Mouse (Mus musculus) neural tube, embryonic 13.5 days (tissue): ENCODE data around the gene Lsmem1. TPM values are rescaled to one million over a fixed set of nuclear protein-coding genes. Genes with fewer than 3 reads are reported as not detected.

Experiments
- ATAC-seq: fragments of 200-750 bp; cut with Nextera tagmentation; 2 replicates; pipeline ENCODE4 v1.8.0; 2017; ENCODE audit warnings: low read depth, mild to moderate bottlenecking, moderate TSS enrichment, moderate library complexity
- H3K27ac ChIP-seq: fragments of 300-500 bp; sonication (generic); replicated peaks from 2 replicates; pipeline ENCODE4 v1.5.1; 2015; ENCODE audit warnings: moderate library complexity, mild to moderate bottlenecking, inconsistent platforms
- H3K27me3 ChIP-seq: fragments of 300-500 bp; sonication (generic); 2 replicates; pipeline ENCODE4 v1.6.1; 2015; ENCODE audit warnings: mild to moderate bottlenecking, inconsistent platforms
- H3K36me3 ChIP-seq: fragments of 300-500 bp; sonication (generic); 2 replicates; pipeline ENCODE4 v1.6.1; 2015; ENCODE audit warnings: mild to moderate bottlenecking, inconsistent platforms
- H3K4me1 ChIP-seq: fragments of 300-500 bp; sonication (generic); replicated peaks from 2 replicates; pipeline ENCODE4 v1.6.1; 2015; ENCODE audit warnings: inconsistent platforms
- H3K4me2 ChIP-seq: fragments of 300-500 bp; sonication (generic); 2 replicates; pipeline ENCODE4 v1.6.1; 2015; ENCODE audit warnings: inconsistent platforms, mild to moderate bottlenecking, moderate library complexity
- H3K4me3 ChIP-seq: fragments of 300-500 bp; sonication (generic); 2 replicates; pipeline ENCODE4 v1.5.1; 2015; ENCODE audit warnings: mild to moderate bottlenecking, inconsistent platforms
- H3K9ac ChIP-seq: fragments of 300-500 bp; sonication (generic); 2 replicates; pipeline ENCODE4 v1.6.1; 2015; ENCODE audit warnings: moderate library complexity, mild to moderate bottlenecking, inconsistent platforms
- H3K9me3 ChIP-seq: fragments of 300-500 bp; sonication (generic); 2 replicates; pipeline ENCODE4 v1.6.1; 2016; ENCODE audit warnings: inconsistent platforms
- WGBS: fragments of 180-500 bp; shearing (Covaris S2); methylation state at CpG from one replicate; pipeline ENCODE4 v1.1.7; 2015; 5-methylcytosine and 5-hydroxymethylcytosine counted together
- polyA plus RNA-seq: library from polyadenylated mRNA; unstranded; fragments of >200 nt; fragmentation: Nextera tagmentation; extraction: Ambion mirVana; gene quantifications from 2 replicates; pipeline ENCODE4 v1.2.1, GENCODE M21; 2015

Gene Lsmem1
- polyA plus RNA-seq, 1 experiment from 2014 or later, result 0.15 TPM

DNA sequence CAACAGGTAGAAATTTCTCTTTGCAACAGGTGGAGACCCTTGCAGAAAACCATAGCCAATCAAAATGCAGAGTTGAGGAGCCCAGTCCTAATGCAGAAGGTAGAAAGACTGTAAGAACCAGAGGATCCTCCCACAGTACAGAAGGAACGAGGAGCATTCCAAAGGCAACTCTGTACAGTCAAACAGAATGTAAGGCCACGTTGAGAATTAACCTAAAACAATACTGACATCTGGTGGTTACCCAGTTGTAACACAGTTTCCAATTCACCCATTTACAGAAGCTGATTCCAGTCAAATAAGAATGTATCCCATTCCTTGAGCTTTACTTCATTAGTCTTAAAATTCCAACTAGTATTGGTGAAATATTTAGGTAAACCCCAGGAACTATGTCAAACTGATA is 34.7 kb downstream of the Lsmem1 start:
- no peak for ATAC-seq
- no peaks in the 10 kb centered on the region for H3K4me1 ChIP-seq
- WGBS, result 3% methylated on average over 2 of the region's 2 CpGs
- no peak overlapping the region for H3K4me3 ChIP-seq
- no peak overlapping the region for H3K4me2 ChIP-seq
- H3K27ac ChIP-seq, result no peak overlapping the region
- no peaks in the 10 kb centered on the region for H3K27me3 ChIP-seq
- no peak overlapping the region for H3K9ac ChIP-seq
- no peaks in the 10 kb centered on the region for H3K9me3 ChIP-seq
- H3K36me3 ChIP-seq, result no peaks in the 10 kb centered on the region

DNA sequence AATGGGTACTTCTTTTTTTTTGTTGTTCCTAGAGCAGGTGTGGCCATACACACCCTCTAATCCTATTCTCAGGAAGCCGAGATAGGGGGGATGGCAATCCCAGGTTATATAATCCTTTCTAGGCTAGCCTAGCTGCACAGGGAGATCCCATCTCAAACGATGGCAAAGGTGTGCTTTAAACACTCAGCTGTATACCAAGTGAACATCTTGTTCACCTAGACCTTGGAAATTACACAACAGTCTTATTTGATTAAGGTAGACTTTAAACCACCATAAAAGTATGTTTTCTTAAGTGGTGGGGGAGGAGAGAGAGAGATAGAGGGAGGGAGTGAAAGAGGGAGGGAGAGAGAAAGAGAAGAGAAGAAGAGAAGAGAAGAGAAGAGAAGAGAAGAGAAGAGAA is 38.5 kb downstream of the Lsmem1 start:
- Histone ChIP-seq H3K4me2 (no peak overlapping the region), H3K36me3 (no peaks in the 10 kb centered on the region), H3K9ac (no peak overlapping the region), H3K9me3 (no peaks in the 10 kb centered on the region), H3K27ac (no peak overlapping the region), H3K4me1 (no peaks in the 10 kb centered on the region), H3K4me3 (no peak overlapping the region), H3K27me3 (no peaks in the 10 kb centered on the region)
- no peak for ATAC-seq
- 80% methylated on average over 2 of the region's 2 CpGs for WGBS

DNA sequence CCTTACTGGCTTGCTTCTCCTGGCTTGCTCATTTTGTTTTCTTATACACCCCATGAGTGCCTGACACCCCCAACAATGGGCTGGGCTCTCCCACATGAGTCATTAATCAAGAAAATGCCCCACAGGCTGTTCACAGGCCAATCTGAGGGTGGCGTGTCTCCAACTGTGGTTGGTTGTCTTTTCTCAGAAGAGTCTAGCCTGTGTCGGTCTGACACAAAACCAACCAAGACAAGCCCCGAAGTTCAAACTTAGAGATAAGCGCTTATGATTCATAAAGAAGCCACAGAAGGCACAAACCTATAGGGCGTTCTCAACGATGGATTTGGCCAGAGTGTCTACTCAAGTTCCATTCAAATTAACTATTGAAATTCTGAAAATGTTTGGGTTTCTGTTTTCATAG is 45.1 kb downstream of the Lsmem1 start:
- 89% methylated on average over 6 of the region's 6 CpGs for WGBS
- no peaks in the 10 kb centered on the region for H3K27me3 ChIP-seq
- H3K36me3 ChIP-seq, result no peaks in the 10 kb centered on the region
- no peaks in the 10 kb centered on the region for H3K4me1 ChIP-seq
- no peak for ATAC-seq
- H3K4me3 ChIP-seq, result no peak overlapping the region
- no peaks in the 10 kb centered on the region for H3K9me3 ChIP-seq
- no peak overlapping the region for H3K4me2 ChIP-seq
- H3K27ac ChIP-seq, result no peak overlapping the region
- H3K9ac ChIP-seq, result no peak overlapping the region

GRCm38 (mm10) chr12:40152353-40153069 is 46.8 kb downstream of the Lsmem1 start:
- H3K27ac ChIP-seq, result no peak overlapping the region
- H3K9ac ChIP-seq, result no peak overlapping the region
- no peaks in the 10 kb centered on the region for H3K4me1 ChIP-seq
- H3K4me3 ChIP-seq, result no peak overlapping the region
- WGBS, result 88% methylated on average over 8 of the region's 8 CpGs
- H3K27me3 ChIP-seq, result no peaks in the 10 kb centered on the region
- H3K4me2 ChIP-seq, result no peak overlapping the region
- no peaks in the 10 kb centered on the region for H3K9me3 ChIP-seq
- ATAC-seq, result no peak
- H3K36me3 ChIP-seq, result no peaks in the 10 kb centered on the region

GRCm38 (mm10) chr12:40147319-40147718 is 52.0 kb downstream of the Lsmem1 start:
- Histone ChIP-seq H3K4me1 (no peaks in the 10 kb centered on the region), H3K9ac (no peak overlapping the region), H3K36me3 (no peaks in the 10 kb centered on the region), H3K27ac (no peak overlapping the region), H3K4me2 (no peak overlapping the region), H3K9me3 (no peaks in the 10 kb centered on the region), H3K27me3 (no peaks in the 10 kb centered on the region), H3K4me3 (no peak overlapping the region)
- WGBS, result 77% methylated on average over 4 of the region's 4 CpGs
- no peak for ATAC-seq

GRCm38 (mm10) chr12:40146510-40146909 is 52.8 kb downstream of the Lsmem1 start:
- no peaks in the 10 kb centered on the region for H3K36me3 ChIP-seq
- H3K9ac ChIP-seq, result no peak overlapping the region
- H3K9me3 ChIP-seq, result no peaks in the 10 kb centered on the region
- H3K4me1 ChIP-seq, result no peaks in the 10 kb centered on the region
- H3K27me3 ChIP-seq, result no peaks in the 10 kb centered on the region
- 76% methylated on average over 5 of the region's 5 CpGs for whole genome bisulfite sequencing
- no peak overlapping the region for H3K27ac ChIP-seq
- no peak overlapping the region for H3K4me3 ChIP-seq
- ATAC-seq, result no peak
- H3K4me2 ChIP-seq, result no peak overlapping the region

GRCm38 (mm10) chr12:40140706-40141105 is 58.6 kb downstream of the Lsmem1 start:
- Histone ChIP-seq H3K9me3 (no peaks in the 10 kb centered on the region), H3K4me2 (no peak overlapping the region), H3K4me3 (no peak overlapping the region), H3K27ac (no peak overlapping the region), H3K9ac (no peak overlapping the region), H3K27me3 (no peaks in the 10 kb centered on the region; the same call in 1 of the 2 replicates), H3K36me3 (no peaks in the 10 kb centered on the region), H3K4me1 (no peaks in the 10 kb centered on the region)
- 84% methylated on average over 5 of the region's 5 CpGs for WGBS
- ATAC-seq, result no peak

DNA sequence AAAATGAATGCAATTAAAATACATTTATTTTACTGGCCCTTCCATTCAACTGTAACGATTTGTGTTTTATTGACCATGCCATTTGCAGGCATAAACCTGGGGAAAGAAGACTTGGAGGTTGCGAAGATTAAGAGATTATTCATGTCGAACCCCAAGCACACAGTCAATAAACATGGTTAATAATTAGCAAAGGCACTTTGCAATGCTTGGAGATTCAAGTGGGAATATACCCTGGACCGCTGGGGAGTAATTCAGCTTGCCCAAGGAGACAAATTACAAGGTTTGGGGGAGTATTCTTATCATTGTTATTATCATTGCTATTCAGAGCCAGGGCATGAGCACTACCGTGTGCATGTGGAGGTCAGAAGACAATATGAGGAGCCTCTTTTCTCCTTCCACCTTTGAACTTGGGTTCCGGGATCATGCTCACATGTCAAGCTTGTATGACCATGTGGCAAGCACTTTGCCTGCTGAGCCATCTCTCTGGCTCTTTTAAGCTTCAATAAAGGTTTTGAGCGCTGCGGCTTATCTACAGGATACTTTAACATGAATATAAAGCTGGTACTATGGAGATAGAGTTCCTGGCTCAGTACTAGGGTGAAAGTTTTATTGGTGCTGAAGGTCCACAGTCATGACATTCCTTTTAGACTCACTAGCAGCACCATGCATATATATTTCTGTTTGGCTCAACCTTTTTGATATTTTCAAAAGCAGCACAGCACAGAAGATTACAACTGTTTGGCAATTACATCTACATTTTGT is 59.6 kb downstream of the Lsmem1 start:
- Histone ChIP-seq H3K4me1 (no peaks in the 10 kb centered on the region), H3K4me2 (no peak overlapping the region), H3K9me3 (no peaks in the 10 kb centered on the region), H3K9ac (no peak overlapping the region), H3K27me3 (peaks cover under 1% of the 10 kb centered on the region), H3K27ac (no peak overlapping the region), H3K4me3 (no peak overlapping the region), H3K36me3 (no peaks in the 10 kb centered on the region)
- ATAC-seq, result no peak
- WGBS, result 74% methylated on average over 8 of the region's 8 CpGs

GRCm38 (mm10) chr12:40134529-40134928 is 64.8 kb downstream of the Lsmem1 start:
- H3K27ac ChIP-seq, result no peak overlapping the region
- H3K36me3 ChIP-seq, result no peaks in the 10 kb centered on the region
- peak overlapping the region; percentile 42 for H3K4me3 ChIP-seq
- H3K4me1 ChIP-seq, result peaks cover 20% of the 10 kb centered on the region
- H3K9me3 ChIP-seq, result no peaks in the 10 kb centered on the region
- peaks cover 38% of the 10 kb centered on the region for H3K27me3 ChIP-seq
- no peak for ATAC-seq
- WGBS, result 50% methylated on average over 11 of the region's 11 CpGs
- H3K9ac ChIP-seq, result no peak overlapping the region
- peak overlapping the region; percentile 84 for H3K4me2 ChIP-seq

GRCm38 (mm10) chr12:40133573-40134271 is 65.6 kb downstream of the Lsmem1 start, which contains the start of gene Scin:
Gene Scin (minus strand): TSS chr12:40134228.
- Histone ChIP-seq H3K4me2 (peak within 1 kb of the TSS; percentile 84), H3K27me3 (peaks cover 38% of the 10 kb centered on the region), H3K4me3 (peak within 1 kb of the TSS; percentile 42), H3K9me3 (no peaks in the 10 kb centered on the region), H3K36me3 (no peaks in the 10 kb centered on the region), H3K9ac (peak within 1 kb of the TSS; percentile 64), H3K27ac (no peak within 1 kb of the TSS), H3K4me1 (peaks cover 20% of the 10 kb centered on the region)
- 1% methylated on average over 39 of the region's 39 CpGs for WGBS
- ATAC-seq, result peak; percentile 43; the same call in 1 of the 2 replicates

GRCm38 (mm10) chr12:40133194-40133572 is 66.1 kb downstream of the Lsmem1 start:
- Histone ChIP-seq H3K4me3 (peak overlapping the region; percentile 42), H3K4me1 (peaks cover 20% of the 10 kb centered on the region), H3K9me3 (no peaks in the 10 kb centered on the region), H3K36me3 (no peaks in the 10 kb centered on the region), H3K27ac (no peak overlapping the region), H3K9ac (peak overlapping the region; percentile 9; the same call in 1 of the 2 replicates), H3K4me2 (peak overlapping the region; percentile 84), H3K27me3 (peaks cover 38% of the 10 kb centered on the region)
- ATAC-seq, result no peak
- WGBS, result 17% methylated on average over 10 of the region's 10 CpGs
